11 mouse cellular contexts compared by ENCODE assay signal in the genomic region with DNA sequence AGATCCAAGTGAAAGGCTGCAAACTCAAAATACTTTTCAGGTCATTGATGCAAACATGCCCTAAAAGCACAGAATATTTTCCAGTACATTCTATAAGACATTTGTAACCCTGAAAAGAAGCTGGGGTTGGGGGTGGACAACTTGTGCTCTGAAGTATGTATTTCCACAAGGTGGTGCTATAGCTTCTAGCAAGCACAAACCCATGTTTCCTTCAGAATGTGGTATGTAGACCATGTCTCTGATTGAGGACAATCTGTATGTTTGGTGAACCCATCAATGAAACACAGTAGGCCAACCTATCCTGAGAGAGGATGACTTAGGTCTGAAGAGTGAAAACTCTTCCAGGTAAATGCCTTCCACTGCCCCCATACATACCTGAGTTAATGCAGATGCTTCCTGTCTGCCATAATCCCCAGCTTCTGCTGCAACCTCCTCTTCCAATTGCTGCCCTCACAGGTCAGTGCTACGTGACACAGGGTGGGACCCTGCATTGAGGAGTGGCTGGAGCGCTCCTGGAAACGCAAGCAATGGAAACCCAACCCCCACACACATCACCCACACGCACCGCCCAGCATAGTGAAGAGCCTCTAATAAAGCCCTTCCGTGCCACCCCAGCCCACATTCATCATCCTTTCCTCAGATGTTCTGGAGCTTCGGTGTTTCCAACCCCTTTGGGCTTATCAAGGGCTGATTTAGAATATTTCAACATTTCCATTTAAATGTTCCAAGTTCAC. TPM values are rescaled to one million over a fixed set of nuclear protein-coding genes. Genes with fewer than 3 reads are reported as not detected.
DNase-seq lines count a peak whose midpoint lies in the region; ATAC-seq and TF ChIP-seq lines count a peak whose summit lies in the region.
"Had no signal": no experiment of that assay in that cellular context is flagged by ENCODE, and none has a peak within 500 bp of the region (broad histone marks: within the 10 kb centered on the region; RNA-seq: fewer than 3 reads in every experiment).

No protein-coding gene starts in this region.

- H3K9me3 ChIP-seq in heart, embryonic 12.5 days (replicated peaks), result no peaks in the 10 kb centered on the region
- H3K9me3 ChIP-seq in kidney, postnatal 0 days (replicated peaks; ENCODE audit: low read length), result no peaks in the 10 kb centered on the region
- H3K9me3 ChIP-seq: forebrain, embryonic 12.5 days; neural tube, embryonic 12.5 days had no signal

- peak; percentile 33 for DNase-seq in heart, adult 8-10 months (ENCODE audit: low spot score)
- DNase-seq in CD4-positive helper T cell, adult 2 months (ENCODE audit: low read depth, low spot score), result peak; percentile 5
- DNase-seq in kidney, postnatal 0 days (ENCODE audit: low spot score), result peak; percentile 83
- no peak for DNase-seq in spleen, adult 18-20 months
- no peak for DNase-seq in adrenal gland, postnatal 4 days (ENCODE audit: low spot score in 2 of 2)
- no peak for DNase-seq in yolk sac, embryonic 10.5 days (ENCODE audit: low spot score)
- DNase-seq: adrenal gland, postnatal 14 days had no signal

- H3K4me3 ChIP-seq in heart, embryonic 12.5 days, result no peak overlapping the region
- H3K4me3 ChIP-seq in kidney, postnatal 0 days (replicated peaks; ENCODE audit: low read depth, low read length), result no peak overlapping the region
- H3K4me3 ChIP-seq: forebrain, embryonic 12.5 days; neural tube, embryonic 12.5 days had no signal

- no peak overlapping the region for H3K27ac ChIP-seq in heart, embryonic 12.5 days (ENCODE audit: poor library complexity, severe bottlenecking)
- H3K27ac ChIP-seq in kidney, postnatal 0 days, result no peak overlapping the region
- H3K27ac ChIP-seq: forebrain, embryonic 12.5 days; neural tube, embryonic 12.5 days had no signal

- H3K4me1 ChIP-seq in heart, embryonic 12.5 days (replicated peaks), result 0 out of 2 replicates have a peak, but pooled peaks cover 5% of the 10 kb centered on the region
- no peaks in the 10 kb centered on the region for H3K4me1 ChIP-seq in kidney, postnatal 0 days (replicated peaks; ENCODE audit: insufficient read depth, low read length)
- H3K4me1 ChIP-seq: forebrain, embryonic 12.5 days; neural tube, embryonic 12.5 days had no signal

- no peak overlapping the region for H3K4me2 ChIP-seq in heart, embryonic 12.5 days
- no peak overlapping the region for H3K4me2 ChIP-seq in kidney, postnatal 0 days (ENCODE audit: low read length)
- H3K4me2 ChIP-seq: forebrain, embryonic 12.5 days; neural tube, embryonic 12.5 days had no signal

- H3K36me3 ChIP-seq in heart, embryonic 12.5 days, result no peaks in the 10 kb centered on the region
- no peaks in the 10 kb centered on the region for H3K36me3 ChIP-seq in kidney, postnatal 0 days (ENCODE audit: insufficient read depth, low read length)
- H3K36me3 ChIP-seq: forebrain, embryonic 12.5 days; neural tube, embryonic 12.5 days had no signal

- ATAC-seq in heart, embryonic 12.5 days (ENCODE audit: insufficient number of reproducible peaks, low FRiP score), result no peak
- ATAC-seq in activated CD4-positive, CD25-positive, alpha-beta regulatory T cell, adult 4 months, result peak; percentile 72
- ATAC-seq in kidney, postnatal 0 days (replicated peaks; ENCODE audit: low FRiP score, low read depth), result peak; percentile 49; the same call in 1 of the 2 replicates

- H3K9ac ChIP-seq in heart, embryonic 12.5 days, result no peak overlapping the region
- no peak overlapping the region for H3K9ac ChIP-seq in kidney, postnatal 0 days (ENCODE audit: low read depth, low read length)
- H3K9ac ChIP-seq: forebrain, embryonic 12.5 days; neural tube, embryonic 12.5 days had no signal

- WGBS in heart, embryonic 12.5 days, result 64% methylated on average over 7 of the region's 7 CpGs
- 55% methylated on average over 7 of the region's 7 CpGs for WGBS in kidney, postnatal 0 days

- TF ChIP-seq CTCF in kidney, postnatal 0 days (IDR thresholded peaks at IDR 0.05; ENCODE audit: low read depth), result peak; percentile 92

- H3K27me3 ChIP-seq in heart, embryonic 12.5 days (replicated peaks), result no peaks in the 10 kb centered on the region
- no peaks in the 10 kb centered on the region for H3K27me3 ChIP-seq in kidney, postnatal 0 days (ENCODE audit: insufficient read depth, low read length)
- H3K27me3 ChIP-seq: forebrain, embryonic 12.5 days; neural tube, embryonic 12.5 days had no signal

RNA-seq across cellular contexts. Expression of gene Arhgef5, which starts 11.0 kb away (rescaled TPM):
- 10 to 100 TPM; 13.7 to 16.9 (median 15.6) TPM for total RNA-seq in heart, adult 8-10 months (2022)
- polyA plus RNA-seq in heart, embryonic 12.5 days (2016; fragmentation: Nextera tagmentation; extraction: Ambion mirVana), result 8.6 and 8.9 TPM in 2 replicates
- polyA plus RNA-seq in activated CD4-positive, CD25-positive, alpha-beta regulatory T cell, adult 4 months (2017; shearing (Covaris generic)), result 1 to 10 TPM; 2.2 to 2.9 TPM
- 16.2 and 16.4 TPM in 2 replicates for polyA plus RNA-seq in kidney, postnatal 0 days (2015; fragmentation: Nextera tagmentation; extraction: Ambion mirVana)
- 10 to 100 TPM; 17.1 to 22.2 TPM for total RNA-seq in adrenal gland, postnatal 4 days (2021)

RNA-seq across cellular contexts. Expression of gene Olfr47, which starts 23.0 kb away (rescaled TPM):
- not detected for total RNA-seq in heart, adult 8-10 months (2022)
- not detected in 2 replicates for polyA plus RNA-seq in heart, embryonic 12.5 days (2016; fragmentation: Nextera tagmentation; extraction: Ambion mirVana)
- polyA plus RNA-seq in activated CD4-positive, CD25-positive, alpha-beta regulatory T cell, adult 4 months (2017; shearing (Covaris generic)), result not detected
- polyA plus RNA-seq in kidney, postnatal 0 days (2015; fragmentation: Nextera tagmentation; extraction: Ambion mirVana), result not detected in 2 replicates
- not detected for total RNA-seq in adrenal gland, postnatal 4 days (2021)
- total RNA-seq: adrenal gland, postnatal 14 days had no signal
- polyA plus RNA-seq: forebrain, embryonic 12.5 days; neural tube, embryonic 12.5 days had no signal

RNA-seq across cellular contexts. Expression of gene Olfr434, which starts 41.5 kb away (rescaled TPM):
- not detected for total RNA-seq in heart, adult 8-10 months (2022)
- not detected in 2 replicates for polyA plus RNA-seq in heart, embryonic 12.5 days (2016; fragmentation: Nextera tagmentation; extraction: Ambion mirVana)
- polyA plus RNA-seq in activated CD4-positive, CD25-positive, alpha-beta regulatory T cell, adult 4 months (2017; shearing (Covaris generic)), result not detected
- polyA plus RNA-seq in kidney, postnatal 0 days (2015; fragmentation: Nextera tagmentation; extraction: Ambion mirVana), result not detected in 2 replicates
- total RNA-seq in adrenal gland, postnatal 4 days (2021), result not detected
- total RNA-seq: adrenal gland, postnatal 14 days had no signal
- polyA plus RNA-seq: forebrain, embryonic 12.5 days; neural tube, embryonic 12.5 days had no signal

RNA-seq across cellular contexts. Expression of gene Nobox, which starts 55.0 kb away (rescaled TPM):
- total RNA-seq in heart, adult 8-10 months (2022), result not detected
- polyA plus RNA-seq in heart, embryonic 12.5 days (2016; fragmentation: Nextera tagmentation; extraction: Ambion mirVana), result not detected in 2 replicates
- polyA plus RNA-seq in activated CD4-positive, CD25-positive, alpha-beta regulatory T cell, adult 4 months (2017; shearing (Covaris generic)), result not detected
- polyA plus RNA-seq in kidney, postnatal 0 days (2015; fragmentation: Nextera tagmentation; extraction: Ambion mirVana), result not detected in 2 replicates
- total RNA-seq in adrenal gland, postnatal 4 days (2021), result under 1 TPM in 1 of 2 experiments, not detected in 1; 0.34 TPM
- total RNA-seq: adrenal gland, postnatal 14 days had no signal
- polyA plus RNA-seq: forebrain, embryonic 12.5 days; neural tube, embryonic 12.5 days had no signal

RNA-seq across cellular contexts. Expression of gene Olfr435, which starts 57.4 kb away (rescaled TPM):
- total RNA-seq in heart, adult 8-10 months (2022), result not detected
- polyA plus RNA-seq in heart, embryonic 12.5 days (2016; fragmentation: Nextera tagmentation; extraction: Ambion mirVana), result not detected in 2 replicates
- polyA plus RNA-seq in activated CD4-positive, CD25-positive, alpha-beta regulatory T cell, adult 4 months (2017; shearing (Covaris generic)), result not detected
- not detected in 2 replicates for polyA plus RNA-seq in kidney, postnatal 0 days (2015; fragmentation: Nextera tagmentation; extraction: Ambion mirVana)
- not detected for total RNA-seq in adrenal gland, postnatal 4 days (2021)
- total RNA-seq: adrenal gland, postnatal 14 days had no signal
- polyA plus RNA-seq: forebrain, embryonic 12.5 days; neural tube, embryonic 12.5 days had no signal

Comparison
In these comparisons a context has a peak if more than half of its experiments do, and no peak if none do; other contexts are left out.
1. DNase-seq: peak in heart, adult 8-10 months (single experiment), CD4-positive helper T cell, adult 2 months (single experiment) and kidney, postnatal 0 days (single experiment); none in spleen, adult 18-20 months (0 of 2), adrenal gland, postnatal 4 days (0 of 2) and yolk sac, embryonic 10.5 days (single experiment).